Mouse (Mus musculus) cerebellum, adult 2 months (tissue): ENCODE measurements at regions not wholly inside any gene's neighbourhood (a gene's known extent, or its start where the extent isn't known, plus 50 kb on each side); places are given as distances from the start of the nearest gene placed in this dataset.

Experiments
- DNase-seq, 2 experiments: peaks; one replicate each; pipeline ENCODE4 v3.0.0; 2021
- H3K27ac ChIP-seq: fragments of 200-500 bp; 2 replicates; pipeline ENCODE4 v1.5.1; 2012; ENCODE audit warnings: low read length, control low read depth, inconsistent platforms; ENCODE audit not compliant: insufficient read depth
- H3K27me3 ChIP-seq: fragments of 200-500 bp; 2 replicates; pipeline ENCODE4 v1.6.1; 2012; ENCODE audit warnings: inconsistent platforms, mild to moderate bottlenecking, low read length, moderate library complexity; ENCODE audit not compliant: control insufficient read depth, insufficient read depth
- H3K4me1 ChIP-seq: fragments of 200-500 bp; 2 replicates; pipeline ENCODE4 v1.6.1; 2011; ENCODE audit warnings: low read length; ENCODE audit not compliant: control insufficient read depth, insufficient read depth
- H3K4me3 ChIP-seq: fragments of 200-500 bp; replicated peaks from 2 replicates; pipeline ENCODE3; 2011; ENCODE audit warnings: mild to moderate bottlenecking, low read depth, low read length, control low read depth; ENCODE audit not compliant: insufficient read depth
- CTCF ChIP-seq: fragments of 200-500 bp; IDR thresholded peaks from 2 replicates; pipeline ENCODE4 v1.5.1; 2011; ENCODE audit warnings: low read depth, mild to moderate bottlenecking, control low read depth, low read length, moderate library complexity, borderline replicate concordance; ENCODE audit not compliant: insufficient read depth
- POLR2A ChIP-seq: fragments of 200-500 bp; IDR thresholded peaks from 2 replicates; pipeline ENCODE4 v1.6.1; 2011; ENCODE audit warnings: low read length, control low read depth, borderline replicate concordance; ENCODE audit not compliant: insufficient read depth
- WGBS: fragments of 180-500 bp; shearing (Covaris S2); methylation state at CpG from one replicate; pipeline ENCODE4 v1.1.7; 2018; 5-methylcytosine and 5-hydroxymethylcytosine counted together

GRCm38 (mm10) chr3:144301068-144301467 is 96.0 kb upstream of the Lmo4 start:
- 92% methylated on average over 3 of the region's 3 CpGs for WGBS

GRCm38 (mm10) chr3:144299239-144299638 is 94.2 kb upstream of the Lmo4 start:
- Histone ChIP-seq H3K4me1 (no peaks in the 10 kb centered on the region), H3K4me3 (no peak overlapping the region), H3K27me3 (no peaks in the 10 kb centered on the region), H3K27ac (no peak overlapping the region)
- no peak for DNase-seq
- no peak for TF ChIP-seq CTCF
- no peak for TF ChIP-seq POLR2A
- WGBS = 90% methylated on average over 5 of the region's 5 CpGs

More at GRCm38 (mm10) chr3:144301068-144301467, 96.0 kb upstream of the Lmo4 start:
- Histone ChIP-seq H3K27me3 (no peaks in the 10 kb centered on the region), H3K4me1 (no peaks in the 10 kb centered on the region), H3K27ac (no peak overlapping the region), H3K4me3 (no peak overlapping the region)
- no peak for DNase-seq
- TF ChIP-seq POLR2A (no peak), CTCF (no peak)

- peak in 1 of 2 experiments; percentile 15 for DNase-seq
- H3K4me1 ChIP-seq = no peaks in the 10 kb centered on the region; the same call in 1 of the 2 replicates
- WGBS = 45% methylated on average over 3 of the region's 3 CpGs
- no peak overlapping the region for H3K27ac ChIP-seq
- TF ChIP-seq CTCF = no peak
- TF ChIP-seq POLR2A = no peak
- H3K27me3 ChIP-seq = no peaks in the 10 kb centered on the region
- H3K4me3 ChIP-seq = no peak overlapping the region
Measured at GRCm38 (mm10) chr3:144289489-144289888, 84.5 kb upstream of the Lmo4 start.

GRCm38 (mm10) chr3:144286100-144286499 is 81.1 kb upstream of the Lmo4 start:
- H3K4me3 ChIP-seq = no peak overlapping the region
- DNase-seq = no peak
- H3K4me1 ChIP-seq = no peaks in the 10 kb centered on the region; the same call in 1 of the 2 replicates
- no peak overlapping the region for H3K27ac ChIP-seq
- no peaks in the 10 kb centered on the region for H3K27me3 ChIP-seq
- WGBS = 92% methylated on average over 8 of the region's 8 CpGs
- TF ChIP-seq POLR2A (no peak), CTCF (no peak)

GRCm38 (mm10) chr3:144284326-144284725 is 79.3 kb upstream of the Lmo4 start:
- Histone ChIP-seq H3K27me3 (no peaks in the 10 kb centered on the region), H3K4me3 (no peak overlapping the region), H3K27ac (no peak overlapping the region), H3K4me1 (no peaks in the 10 kb centered on the region)
- no peak for DNase-seq
- 72% methylated on average over 3 of the region's 3 CpGs for WGBS
- TF ChIP-seq CTCF (no peak), POLR2A (no peak)

GRCm38 (mm10) chr3:144273115-144273514 is 68.1 kb upstream of the Lmo4 start:
- TF ChIP-seq POLR2A (no peak), CTCF (no peak)
- H3K4me3 ChIP-seq = no peak overlapping the region
- no peaks in the 10 kb centered on the region for H3K27me3 ChIP-seq
- H3K4me1 ChIP-seq = no peaks in the 10 kb centered on the region
- no peak overlapping the region for H3K27ac ChIP-seq
- no peak for DNase-seq
- WGBS = 93% methylated on average over 5 of the region's 5 CpGs

GRCm38 (mm10) chr3:144270206-144270605 is 65.2 kb upstream of the Lmo4 start:
- Histone ChIP-seq H3K4me1 (no peaks in the 10 kb centered on the region), H3K27me3 (no peaks in the 10 kb centered on the region), H3K27ac (no peak overlapping the region), H3K4me3 (no peak overlapping the region)
- 85% methylated on average over 6 of the region's 6 CpGs for WGBS
- no peak for DNase-seq
- no peak for TF ChIP-seq CTCF

- Histone ChIP-seq H3K27me3 (no peaks in the 10 kb centered on the region), H3K27ac (no peak overlapping the region), H3K4me1 (no peaks in the 10 kb centered on the region), H3K4me3 (no peak overlapping the region)
- 49% methylated on average over 3 of the region's 3 CpGs for WGBS
- TF ChIP-seq POLR2A = no peak
- no peak for TF ChIP-seq CTCF
- no peak for DNase-seq
Measured at GRCm38 (mm10) chr3:144264554-144264953, 59.5 kb upstream of the Lmo4 start.

GRCm38 (mm10) chr3:144260886-144261285 is 55.9 kb upstream of the Lmo4 start:
- H3K4me3 ChIP-seq = no peak overlapping the region
- H3K27me3 ChIP-seq = no peaks in the 10 kb centered on the region
- TF ChIP-seq POLR2A = no peak
- no peak for TF ChIP-seq CTCF
- DNase-seq = no peak
- no peak overlapping the region for H3K27ac ChIP-seq
- WGBS = 50% methylated on average over 2 of the region's 2 CpGs
- no peaks in the 10 kb centered on the region for H3K4me1 ChIP-seq
